Mouse (Mus musculus): ENCODE results near the gene Gm12248. TPM values are rescaled to one million over a fixed set of nuclear protein-coding genes. Genes with fewer than 3 reads are reported as not detected.
"Not testable (repeated sequence)": the region's sequence is repeated elsewhere in the genome, so short reads cannot be mapped to it uniquely, and the experiment has no call there.

Gm12248 gene
- polyA plus RNA-seq, 1 experiment from 2014 or later, result not detected

- Histone ChIP-seq H3K36me3 (peaks cover 9% of the 10 kb centered on the region), H3K27me3 (no peaks in the 10 kb centered on the region), H3K9ac (replicated peaks) (no peak overlapping the region), H3K27ac (replicated peaks) (no peak overlapping the region), H3K4me1 (no peaks in the 10 kb centered on the region), H3K4me2 (replicated peaks) (no peak overlapping the region), H3K4me3 (no peak overlapping the region), H3K9me3 (no peaks in the 10 kb centered on the region)
- no peak for ATAC-seq (ENCODE audit: low FRiP score, low read depth)
- whole genome bisulfite sequencing, result 89% methylated on average over 4 of the region's 4 CpGs
These were observed 27.9 kb downstream of the Gm12248 start for GRCm38 (mm10) chr11:58065025-58065424.

GRCm38 (mm10) chr11:58062586-58062985, 30.3 kb downstream of the Gm12248 start:
- ATAC-seq (ENCODE audit: low FRiP score, low read depth), result no peak
- no peak overlapping the region for H3K9ac ChIP-seq (replicated peaks)
- no peaks in the 10 kb centered on the region for H3K27me3 ChIP-seq
- H3K36me3 ChIP-seq, result peaks cover 29% of the 10 kb centered on the region
- H3K9me3 ChIP-seq, result no peaks in the 10 kb centered on the region
- no peaks in the 10 kb centered on the region for H3K4me1 ChIP-seq
- H3K4me3 ChIP-seq, result no peak overlapping the region
- H3K4me2 ChIP-seq (replicated peaks), result no peak overlapping the region
- H3K27ac ChIP-seq (replicated peaks), result no peak overlapping the region
- WGBS, result 91% methylated on average over 4 of the region's 4 CpGs

- not testable (repeated sequence) for H3K9me3 ChIP-seq; H3K4me1 ChIP-seq; H3K27me3 ChIP-seq; ATAC-seq (ENCODE audit: low FRiP score, low read depth); H3K4me3 ChIP-seq; H3K9ac ChIP-seq (replicated peaks); H3K4me2 ChIP-seq (replicated peaks); H3K27ac ChIP-seq (replicated peaks)
- WGBS, result 96% methylated on average over 4 of the region's 4 CpGs
- H3K36me3 ChIP-seq, result peaks cover 38% of the 10 kb centered on the region
These were observed 31.7 kb downstream of the Gm12248 start for GRCm38 (mm10) chr11:58061218-58061617.

GRCm38 (mm10) chr11:58059752-58060151, 33.2 kb downstream of the Gm12248 start:
- not testable (repeated sequence) for H3K4me2 ChIP-seq (replicated peaks); H3K27ac ChIP-seq (replicated peaks); H3K27me3 ChIP-seq; H3K4me1 ChIP-seq; H3K9ac ChIP-seq (replicated peaks); H3K9me3 ChIP-seq; H3K4me3 ChIP-seq; ATAC-seq (ENCODE audit: low FRiP score, low read depth)
- peaks cover 52% of the 10 kb centered on the region for H3K36me3 ChIP-seq
- WGBS, result 92% methylated on average over 7 of the region's 7 CpGs

- Histone ChIP-seq H3K9me3 (0 out of 2 replicates have a peak, but pooled peaks cover 2% of the 10 kb centered on the region), H3K36me3 (peaks cover 74% of the 10 kb centered on the region), H3K27ac (replicated peaks) (no peak overlapping the region), H3K4me2 (replicated peaks) (no peak overlapping the region), H3K9ac (replicated peaks) (no peak overlapping the region), H3K4me1 (no peaks in the 10 kb centered on the region), H3K4me3 (no peak overlapping the region), H3K27me3 (no peaks in the 10 kb centered on the region)
- WGBS, result 61% methylated on average over 6 of the region's 6 CpGs
- no peak for ATAC-seq (ENCODE audit: low FRiP score, low read depth)
These were observed 35.5 kb downstream of the Gm12248 start for GRCm38 (mm10) chr11:58057455-58057854.

GRCm38 (mm10) chr11:58046438-58046837, 46.5 kb downstream of the Gm12248 start:
- Histone ChIP-seq H3K27me3 (no peaks in the 10 kb centered on the region), H3K4me3 (no peak overlapping the region), H3K27ac (replicated peaks) (no peak overlapping the region), H3K4me2 (replicated peaks) (no peak overlapping the region), H3K4me1 (no peaks in the 10 kb centered on the region), H3K36me3 (peaks cover 69% of the 10 kb centered on the region), H3K9me3 (no peaks in the 10 kb centered on the region), H3K9ac (replicated peaks) (no peak overlapping the region)
- WGBS, result 81% methylated on average over 4 of the region's 4 CpGs
- ATAC-seq (ENCODE audit: low FRiP score, low read depth), result no peak

- no peak overlapping the region for H3K27ac ChIP-seq (replicated peaks)
- H3K4me2 ChIP-seq (replicated peaks), result no peak overlapping the region
- no peak for ATAC-seq (ENCODE audit: low FRiP score, low read depth)
- H3K4me1 ChIP-seq, result 0 out of 2 replicates have a peak, but pooled peaks cover 8% of the 10 kb centered on the region
- peaks cover 38% of the 10 kb centered on the region for H3K36me3 ChIP-seq
- H3K9ac ChIP-seq (replicated peaks), result no peak overlapping the region
- H3K9me3 ChIP-seq, result no peaks in the 10 kb centered on the region
- no peaks in the 10 kb centered on the region for H3K27me3 ChIP-seq
- no peak overlapping the region for H3K4me3 ChIP-seq
- 96% methylated on average over 5 of the region's 5 CpGs for WGBS
These were observed 50.0 kb downstream of the Gm12248 start for GRCm38 (mm10) chr11:58042861-58043431.

GRCm38 (mm10) chr11:58039027-58039426, 53.9 kb downstream of the Gm12248 start:
- no peak for ATAC-seq (ENCODE audit: low FRiP score, low read depth)
- H3K4me1 ChIP-seq, result 0 out of 2 replicates have a peak, but pooled peaks cover 8% of the 10 kb centered on the region
- H3K27ac ChIP-seq (replicated peaks), result no peak overlapping the region
- H3K36me3 ChIP-seq, result peaks cover 25% of the 10 kb centered on the region
- 85% methylated on average over 1 of the region's 1 CpGs for WGBS
- H3K9ac ChIP-seq (replicated peaks), result no peak overlapping the region
- no peak overlapping the region for H3K4me2 ChIP-seq (replicated peaks)
- no peaks in the 10 kb centered on the region for H3K9me3 ChIP-seq
- no peaks in the 10 kb centered on the region for H3K27me3 ChIP-seq
- H3K4me3 ChIP-seq, result no peak overlapping the region

- Histone ChIP-seq H3K4me2 (replicated peaks) (no peak overlapping the region), H3K4me1 (peaks cover 8% of the 10 kb centered on the region; the same call in 1 of the 2 replicates), H3K9ac (replicated peaks) (no peak overlapping the region), H3K36me3 (no peaks in the 10 kb centered on the region), H3K27ac (replicated peaks) (no peak overlapping the region), H3K4me3 (no peak overlapping the region), H3K9me3 (no peaks in the 10 kb centered on the region), H3K27me3 (no peaks in the 10 kb centered on the region)
- ATAC-seq (ENCODE audit: low FRiP score, low read depth), result no peak
- WGBS, result 88% methylated on average over 3 of the region's 3 CpGs
These were observed 59.3 kb downstream of the Gm12248 start for GRCm38 (mm10) chr11:58033635-58034034.

GRCm38 (mm10) chr11:58031176-58031575, 61.8 kb downstream of the Gm12248 start:
- Histone ChIP-seq H3K4me1 (peaks cover 8% of the 10 kb centered on the region; the same call in 1 of the 2 replicates), H3K4me3 (no peak overlapping the region), H3K36me3 (no peaks in the 10 kb centered on the region), H3K4me2 (replicated peaks) (no peak overlapping the region), H3K27me3 (no peaks in the 10 kb centered on the region), H3K9me3 (no peaks in the 10 kb centered on the region), H3K9ac (replicated peaks) (no peak overlapping the region), H3K27ac (replicated peaks) (no peak overlapping the region)
- 76% methylated on average over 6 of the region's 6 CpGs for WGBS
- ATAC-seq (ENCODE audit: low FRiP score, low read depth), result no peak

GRCm38 (mm10) chr11:58029869-58030268, 63.1 kb downstream of the Gm12248 start:
- no peak overlapping the region for H3K27ac ChIP-seq (replicated peaks)
- H3K4me2 ChIP-seq (replicated peaks), result no peak overlapping the region
- no peaks in the 10 kb centered on the region for H3K36me3 ChIP-seq
- 83% methylated on average over 2 of the region's 2 CpGs for WGBS
- H3K9me3 ChIP-seq, result no peaks in the 10 kb centered on the region
- H3K27me3 ChIP-seq, result no peaks in the 10 kb centered on the region
- H3K9ac ChIP-seq (replicated peaks), result no peak overlapping the region
- no peak for ATAC-seq (ENCODE audit: low FRiP score, low read depth)
- peaks cover 8% of the 10 kb centered on the region; the same call in 1 of the 2 replicates for H3K4me1 ChIP-seq
- no peak overlapping the region for H3K4me3 ChIP-seq

GRCm38 (mm10) chr11:58028981-58029380, 64.0 kb downstream of the Gm12248 start:
- no peak overlapping the region for H3K4me2 ChIP-seq (replicated peaks)
- peaks cover 8% of the 10 kb centered on the region; the same call in 1 of the 2 replicates for H3K4me1 ChIP-seq
- H3K27me3 ChIP-seq, result no peaks in the 10 kb centered on the region
- no peak for ATAC-seq (ENCODE audit: low FRiP score, low read depth)
- H3K9me3 ChIP-seq, result no peaks in the 10 kb centered on the region
- no peak overlapping the region for H3K4me3 ChIP-seq
- no peak overlapping the region for H3K27ac ChIP-seq (replicated peaks)
- no peaks in the 10 kb centered on the region for H3K36me3 ChIP-seq
- WGBS, result 82% methylated on average over 1 of the region's 1 CpGs
- no peak overlapping the region for H3K9ac ChIP-seq (replicated peaks)

- no peak overlapping the region for H3K27ac ChIP-seq (replicated peaks)
- no peak for ATAC-seq (ENCODE audit: low FRiP score, low read depth)
- H3K4me2 ChIP-seq (replicated peaks), result no peak overlapping the region
- H3K4me3 ChIP-seq, result no peak overlapping the region
- H3K9me3 ChIP-seq, result no peaks in the 10 kb centered on the region
- peaks cover 7% of the 10 kb centered on the region; the same call in 1 of the 2 replicates for H3K4me1 ChIP-seq
- H3K36me3 ChIP-seq, result no peaks in the 10 kb centered on the region
- H3K27me3 ChIP-seq, result no peaks in the 10 kb centered on the region
- 68% methylated on average over 1 of the region's 1 CpGs for WGBS
- no peak overlapping the region for H3K9ac ChIP-seq (replicated peaks)
These were observed 66.1 kb downstream of the Gm12248 start for GRCm38 (mm10) chr11:58026860-58027259.

All from midbrain, embryonic 12.5 days (tissue).